Mouse (Mus musculus) testis, adult 2 months (tissue): ENCODE data around the gene Mag. TPM values are rescaled to one million over a fixed set of nuclear protein-coding genes. Genes with fewer than 3 reads are reported as not detected.

ENCODE experiments used
- H3K27ac ChIP-seq: fragments of 200-500 bp; 2 replicates; pipeline ENCODE4 v1.5.1; 2012; ENCODE audit warnings: low read depth, low read length; ENCODE audit not compliant: control insufficient read depth, insufficient read depth
- H3K27me3 ChIP-seq: fragments of 200-500 bp; 2 replicates; pipeline ENCODE4 v1.6.1; 2012; ENCODE audit warnings: mild to moderate bottlenecking, low read length, moderate library complexity; ENCODE audit not compliant: control insufficient read depth, insufficient read depth
- H3K36me3 ChIP-seq: fragments of 200-500 bp; 2 replicates; pipeline ENCODE4 v1.6.1; 2012; ENCODE audit warnings: mild to moderate bottlenecking, low read length; ENCODE audit not compliant: control insufficient read depth, insufficient read depth
- H3K4me1 ChIP-seq: fragments of 200-500 bp; 2 replicates; pipeline ENCODE4 v1.6.1; 2012; ENCODE audit warnings: low read length; ENCODE audit not compliant: control insufficient read depth, insufficient read depth
- H3K4me3 ChIP-seq: fragments of 200-500 bp; 2 replicates; pipeline ENCODE4 v1.5.1; 2012; ENCODE audit warnings: low read depth, mild to moderate bottlenecking, low read length, moderate library complexity, mixed read lengths; ENCODE audit not compliant: control insufficient read depth
- CTCF ChIP-seq: fragments of 200-500 bp; IDR thresholded peaks from 2 replicates; pipeline ENCODE4 v1.5.1; 2012; ENCODE audit warnings: low read depth, mild to moderate bottlenecking, inconsistent platforms, low read length, moderate library complexity; ENCODE audit not compliant: control insufficient read depth, insufficient read depth, insufficient replicate concordance
- POLR2A ChIP-seq: fragments of 200-500 bp; IDR thresholded peaks from 2 replicates; pipeline ENCODE4 v1.6.1; 2012; ENCODE audit warnings: low read depth, mild to moderate bottlenecking, inconsistent platforms, low read length, moderate library complexity; ENCODE audit not compliant: control insufficient read depth
- polyA plus RNA-seq: library from polyadenylated mRNA; depleted of rRNA; stranded (reverse); fragments of >200 nt; gene quantifications from 2 replicates; pipeline ENCODE4 v1.2.3, GENCODE M21; 2012; rRNA removed

Mag gene
- 18.2 and 21.3 TPM in 2 replicates for polyA plus RNA-seq

DNA sequence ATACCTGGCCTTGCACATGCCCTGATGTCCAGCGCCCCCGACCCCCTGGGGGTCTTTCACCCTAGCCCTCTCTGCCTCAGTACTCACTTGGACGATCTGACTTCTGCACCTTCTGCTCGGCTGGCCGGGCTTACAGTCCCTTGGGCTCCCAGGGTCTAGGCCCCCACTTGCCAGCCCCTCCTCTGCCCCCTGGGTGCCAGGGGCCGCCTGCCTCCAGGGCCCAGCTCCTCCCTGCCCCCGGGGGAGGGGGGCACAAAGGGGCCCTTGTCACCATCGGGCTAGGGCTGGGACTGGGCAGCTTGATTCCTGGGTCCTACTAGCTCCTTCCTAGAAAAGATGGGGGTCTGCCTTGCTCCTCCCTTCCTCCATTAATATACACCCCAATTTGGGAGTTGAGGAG, at the start of gene Mag:
Gene Mag (minus strand): TSS at position 142 of the 400 bp plus-strand sequence.
- no peak for TF ChIP-seq CTCF
- TF ChIP-seq POLR2A = no peak
- no peak within 1 kb of the TSS for H3K27ac ChIP-seq
- no peaks in the 10 kb centered on the region for H3K4me1 ChIP-seq
- H3K27me3 ChIP-seq = no peaks in the 10 kb centered on the region
- H3K36me3 ChIP-seq = no peaks in the 10 kb centered on the region
- no peak within 1 kb of the TSS for H3K4me3 ChIP-seq

GRCm38 (mm10) chr7:30964366-30964765, 49.7 kb upstream of the Mag start:
- H3K36me3 ChIP-seq = no peaks in the 10 kb centered on the region
- TF ChIP-seq POLR2A = no peak
- TF ChIP-seq CTCF = no peak

DNA sequence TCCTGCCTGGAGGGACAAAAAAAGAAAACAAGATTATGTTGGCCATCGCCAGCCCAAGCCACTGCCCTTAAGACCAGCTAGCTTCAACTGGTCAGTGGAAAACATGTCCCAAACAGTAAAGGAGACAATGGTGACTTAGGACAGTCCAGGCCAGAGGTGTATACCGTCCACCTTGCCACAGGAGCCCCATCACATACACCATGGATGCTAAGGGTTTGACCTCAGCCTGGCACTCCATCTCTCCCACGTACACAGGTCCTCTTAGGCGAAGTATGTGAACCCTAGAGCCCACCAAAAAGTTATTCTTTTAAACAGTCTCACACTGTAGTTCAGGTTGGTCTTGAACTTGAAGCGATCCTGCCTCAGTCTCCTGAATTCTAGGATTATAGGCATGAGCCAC, 48.2 kb upstream of the Mag start:
- Histone ChIP-seq H3K27me3 (no peaks in the 10 kb centered on the region), H3K4me1 (peaks cover 11% of the 10 kb centered on the region), H3K27ac (no peak overlapping the region), H3K4me3 (no peak overlapping the region), H3K36me3 (no peaks in the 10 kb centered on the region)
- TF ChIP-seq POLR2A = no peak
- TF ChIP-seq CTCF = no peak

More at GRCm38 (mm10) chr7:30964366-30964765, 49.7 kb upstream of the Mag start:
- no peak overlapping the region for H3K4me3 ChIP-seq
- no peaks in the 10 kb centered on the region for H3K27me3 ChIP-seq
- H3K27ac ChIP-seq = peak overlapping the region; percentile 55; the same call in 1 of the 2 replicates
- H3K4me1 ChIP-seq = peaks cover 7% of the 10 kb centered on the region

- H3K27ac ChIP-seq = no peak overlapping the region
- no peaks in the 10 kb centered on the region for H3K27me3 ChIP-seq
- no peaks in the 10 kb centered on the region for H3K36me3 ChIP-seq
- H3K4me1 ChIP-seq = peaks cover 12% of the 10 kb centered on the region
- H3K4me3 ChIP-seq = no peak overlapping the region
- no peak for TF ChIP-seq POLR2A
- TF ChIP-seq CTCF = no peak
Observed at GRCm38 (mm10) chr7:30959786-30960349, 45.2 kb upstream of the Mag start.

- Histone ChIP-seq H3K36me3 (no peaks in the 10 kb centered on the region), H3K27me3 (no peaks in the 10 kb centered on the region), H3K27ac (no peak overlapping the region), H3K4me1 (peaks cover 12% of the 10 kb centered on the region), H3K4me3 (no peak overlapping the region)
- TF ChIP-seq CTCF = no peak
- no peak for TF ChIP-seq POLR2A
Observed at GRCm38 (mm10) chr7:30958866-30959487, 44.3 kb upstream of the Mag start.

- Histone ChIP-seq H3K4me3 (peak overlapping the region; percentile 83), H3K36me3 (no peaks in the 10 kb centered on the region), H3K4me1 (peaks cover 10% of the 10 kb centered on the region), H3K27me3 (no peaks in the 10 kb centered on the region), H3K27ac (peak overlapping the region; percentile 74; the same call in 1 of the 2 replicates)
- TF ChIP-seq CTCF (no peak), POLR2A (no peak)
Observed at GRCm38 (mm10) chr7:30958109-30958865, 43.6 kb upstream of the Mag start.

- Histone ChIP-seq H3K27me3 (no peaks in the 10 kb centered on the region), H3K36me3 (no peaks in the 10 kb centered on the region), H3K4me1 (peaks cover 10% of the 10 kb centered on the region), H3K27ac (peak overlapping the region; percentile 74), H3K4me3 (peak overlapping the region; percentile 83)
- TF ChIP-seq POLR2A (peak; percentile 61), CTCF (no peak)
Observed at GRCm38 (mm10) chr7:30957367-30957783, 42.7 kb upstream of the Mag start.
